Mouse (Mus musculus): ENCODE data around the gene Naxe.
A peak's percentile ranks its signal among the peaks of the same experiment; 100 is the strongest.

Gene Naxe

GRCm38 (mm10) chr3:88057902-88058696, at the start of gene Naxe:
Gene Naxe, minus strand, starts transcription at chr3:88058495.
- peak; percentile 80 to 88 for DNase-seq

DNA sequence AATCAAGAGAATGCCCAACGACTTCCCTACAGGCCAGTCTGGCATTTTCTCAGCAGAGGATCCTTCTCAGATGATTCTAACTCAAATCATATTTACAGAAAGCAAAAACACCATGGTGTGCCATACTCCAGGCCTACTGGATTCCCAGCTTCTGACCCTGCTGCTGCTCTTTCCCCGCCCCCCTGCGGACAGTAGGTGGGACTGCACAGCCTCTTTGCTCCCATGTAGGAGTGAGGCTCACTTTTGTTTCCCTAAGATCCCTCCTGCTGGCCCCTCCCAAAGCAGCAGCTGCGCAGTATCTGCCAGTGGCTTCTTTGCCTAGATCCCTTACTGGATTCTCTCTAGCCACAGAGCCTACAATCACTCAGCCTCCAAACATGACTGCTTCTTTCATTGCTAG, 47.8 kb upstream of the Naxe start:
- no peak for DNase-seq

DNA sequence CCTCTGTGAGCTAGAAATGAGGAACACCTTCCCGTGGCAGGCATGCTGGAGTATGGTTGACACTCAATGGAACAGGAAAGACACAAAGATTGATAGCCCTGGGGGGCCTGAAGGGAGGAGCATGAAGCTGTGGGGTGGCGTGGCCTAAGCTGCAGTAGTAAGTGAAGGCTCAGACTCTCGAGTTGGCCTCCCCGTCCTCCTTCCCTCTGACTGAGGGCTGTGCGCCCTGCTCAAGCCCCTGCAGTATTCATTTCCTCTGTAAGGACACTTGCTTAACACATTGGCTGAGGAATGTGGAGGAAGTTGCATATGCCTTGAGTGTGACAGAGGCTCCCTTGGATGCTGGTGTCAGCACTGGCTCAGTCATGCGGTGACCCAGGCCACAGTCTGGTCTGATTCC, 44.3 kb upstream of the Naxe start:
- DNase-seq, result no peak

GRCm38 (mm10) chr3:88102196-88102595, 43.9 kb upstream of the Naxe start:
- DNase-seq, result no peak

GRCm38 (mm10) chr3:88101736-88102135, 43.4 kb upstream of the Naxe start:
- DNase-seq, result no peak

DNA sequence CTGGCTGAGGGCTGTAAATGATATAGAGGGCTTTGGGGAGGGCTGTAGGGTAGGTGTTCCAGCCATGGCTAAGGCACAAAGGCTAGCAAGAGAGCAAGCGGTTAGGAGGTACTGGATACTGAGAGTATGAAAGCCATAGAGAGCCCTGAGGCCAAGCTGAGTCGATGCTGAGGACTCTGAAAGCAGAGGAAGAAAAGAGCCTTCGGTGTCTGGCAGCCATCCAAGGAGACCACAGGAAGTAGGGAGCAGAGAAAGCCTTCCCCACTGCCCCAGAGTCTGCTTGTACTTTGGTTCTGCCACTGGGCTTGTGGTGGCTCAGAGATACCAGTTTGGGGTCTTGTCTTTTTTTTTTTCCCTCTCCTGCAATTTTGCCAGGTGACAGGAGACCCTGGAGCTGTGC, 42.0 kb upstream of the Naxe start:
- no peak for DNase-seq

- no peak for DNase-seq
Measured at GRCm38 (mm10) chr3:88097666-88098065, 39.4 kb upstream of the Naxe start.

- no peak for DNase-seq
Measured at GRCm38 (mm10) chr3:88094126-88094525, 35.8 kb upstream of the Naxe start.

DNA sequence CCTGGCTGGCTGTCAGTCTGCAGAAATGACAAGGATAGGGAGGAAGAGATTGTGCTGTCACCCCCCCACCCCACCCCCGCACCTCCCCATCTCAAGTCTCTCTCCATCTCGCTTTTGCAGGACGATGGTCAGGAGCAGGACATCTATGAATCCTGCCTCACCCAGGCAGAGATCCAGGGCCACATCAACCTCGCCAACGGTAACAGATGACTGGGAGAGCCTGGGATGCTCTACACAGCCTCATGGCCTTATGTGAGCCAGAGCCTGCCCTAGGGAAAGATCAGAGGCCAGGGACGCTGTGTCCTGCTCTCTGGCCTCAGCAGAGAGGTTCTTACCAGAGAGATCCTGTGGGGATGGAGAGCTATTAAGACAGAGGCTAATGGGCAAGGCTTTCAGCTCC, 32.3 kb upstream of the Naxe start:
- peak in 1 of 2 experiments; percentile 31 for DNase-seq

DNA sequence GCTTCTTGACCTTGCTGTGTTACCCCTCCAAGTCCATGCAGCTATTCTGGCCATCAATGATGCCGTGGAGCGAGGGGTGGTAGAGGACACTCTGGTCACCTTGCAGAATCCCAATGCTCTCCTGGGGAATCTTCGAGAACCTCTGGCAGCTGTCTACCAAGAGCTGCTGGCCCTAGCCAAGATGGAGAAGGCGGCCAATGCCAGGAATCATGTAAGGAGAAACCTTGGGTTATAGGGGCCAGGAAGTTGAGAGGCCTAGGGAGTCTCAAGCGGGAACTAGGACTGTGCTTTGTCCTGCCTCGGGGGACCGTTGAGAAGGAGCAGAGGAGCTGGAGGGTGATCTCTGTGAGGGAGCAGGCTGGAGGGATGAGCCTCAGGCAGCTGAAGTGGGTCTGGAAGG, 31.8 kb upstream of the Naxe start:
- no peak for DNase-seq

DNA sequence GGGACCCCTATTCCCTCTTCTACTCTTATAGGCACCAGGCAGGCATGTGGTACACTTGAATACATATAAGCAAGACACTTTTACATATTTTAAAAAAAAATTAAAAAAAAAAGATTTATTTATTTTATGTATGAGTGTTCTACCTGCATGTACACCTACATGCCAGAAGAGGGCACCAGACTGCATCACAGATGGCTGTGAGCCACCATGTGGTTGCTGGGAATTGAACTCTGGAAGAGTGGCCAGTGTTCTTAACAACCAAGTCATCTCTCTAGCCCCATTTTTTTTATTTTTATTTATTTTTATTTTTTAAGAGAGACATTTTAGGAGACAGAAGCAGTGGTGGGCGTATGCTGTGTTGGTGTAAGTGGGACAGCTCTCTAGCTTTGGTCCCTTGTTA, 29.4 kb upstream of the Naxe start:
- peak; percentile 31 to 33 for DNase-seq

DNA sequence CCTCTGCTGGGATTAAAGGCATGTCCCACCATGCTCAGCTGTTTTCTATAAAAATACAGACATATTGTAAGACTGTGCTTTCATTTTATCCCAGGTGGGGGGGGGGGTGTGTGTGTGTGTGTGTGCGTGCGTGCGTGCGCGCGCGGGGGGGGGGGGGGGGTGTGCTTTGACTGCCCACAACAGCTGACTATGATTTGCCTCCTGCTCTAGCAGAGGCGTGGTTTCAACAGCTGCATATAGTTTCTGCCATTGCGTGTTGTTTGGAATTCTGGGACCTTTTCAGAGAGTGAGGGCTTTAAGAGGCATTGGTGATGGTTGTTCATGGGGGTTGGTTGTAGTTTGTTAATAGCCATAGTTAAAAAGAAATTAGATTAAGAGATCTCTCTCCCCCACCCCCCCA, 27.2 kb upstream of the Naxe start:
- no peak for DNase-seq

DNA sequence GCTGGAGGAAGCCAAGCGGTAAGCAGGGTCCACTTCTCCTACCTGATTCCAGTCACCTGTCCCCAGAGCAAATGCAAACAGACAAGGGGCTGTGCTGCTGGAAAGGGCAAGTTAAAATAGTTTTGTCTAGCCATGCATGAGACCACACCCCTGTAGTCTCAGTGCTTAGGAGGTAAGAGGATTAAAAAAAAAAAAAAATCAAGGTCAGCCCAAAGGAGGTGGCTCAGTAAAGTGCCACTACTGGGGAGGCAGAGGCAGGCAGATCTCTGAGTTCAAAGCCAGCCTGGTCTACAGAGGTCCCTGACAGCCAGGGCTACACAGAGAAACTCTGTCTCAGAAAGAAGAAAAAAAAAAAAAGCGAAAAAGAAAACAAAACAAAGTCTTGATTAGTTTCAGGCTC, 25.7 kb upstream of the Naxe start:
- DNase-seq, result no peak

DNA sequence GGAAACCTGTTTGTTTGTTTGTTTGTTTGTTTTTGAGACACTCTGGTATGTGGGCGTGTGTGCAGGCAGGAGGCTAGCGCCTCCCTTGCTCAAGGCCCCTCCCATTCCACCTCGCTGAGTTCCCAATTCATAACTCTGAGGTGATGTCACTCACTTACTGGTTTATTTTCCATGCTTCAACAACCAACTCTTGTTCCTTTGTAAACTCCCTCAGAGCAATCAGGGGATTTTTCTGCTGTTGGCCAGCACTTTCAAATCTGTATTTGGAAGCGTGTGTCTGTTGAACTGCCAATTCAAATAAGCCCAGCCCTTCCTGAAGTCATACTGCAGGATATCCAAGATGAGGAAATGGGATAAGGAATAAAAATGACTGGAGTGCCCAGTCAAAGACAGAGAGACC, 24.4 kb upstream of the Naxe start:
- DNase-seq, result no peak

- DNase-seq, result no peak
Measured at GRCm38 (mm10) chr3:88082224-88082618, 23.9 kb upstream of the Naxe start.

DNA sequence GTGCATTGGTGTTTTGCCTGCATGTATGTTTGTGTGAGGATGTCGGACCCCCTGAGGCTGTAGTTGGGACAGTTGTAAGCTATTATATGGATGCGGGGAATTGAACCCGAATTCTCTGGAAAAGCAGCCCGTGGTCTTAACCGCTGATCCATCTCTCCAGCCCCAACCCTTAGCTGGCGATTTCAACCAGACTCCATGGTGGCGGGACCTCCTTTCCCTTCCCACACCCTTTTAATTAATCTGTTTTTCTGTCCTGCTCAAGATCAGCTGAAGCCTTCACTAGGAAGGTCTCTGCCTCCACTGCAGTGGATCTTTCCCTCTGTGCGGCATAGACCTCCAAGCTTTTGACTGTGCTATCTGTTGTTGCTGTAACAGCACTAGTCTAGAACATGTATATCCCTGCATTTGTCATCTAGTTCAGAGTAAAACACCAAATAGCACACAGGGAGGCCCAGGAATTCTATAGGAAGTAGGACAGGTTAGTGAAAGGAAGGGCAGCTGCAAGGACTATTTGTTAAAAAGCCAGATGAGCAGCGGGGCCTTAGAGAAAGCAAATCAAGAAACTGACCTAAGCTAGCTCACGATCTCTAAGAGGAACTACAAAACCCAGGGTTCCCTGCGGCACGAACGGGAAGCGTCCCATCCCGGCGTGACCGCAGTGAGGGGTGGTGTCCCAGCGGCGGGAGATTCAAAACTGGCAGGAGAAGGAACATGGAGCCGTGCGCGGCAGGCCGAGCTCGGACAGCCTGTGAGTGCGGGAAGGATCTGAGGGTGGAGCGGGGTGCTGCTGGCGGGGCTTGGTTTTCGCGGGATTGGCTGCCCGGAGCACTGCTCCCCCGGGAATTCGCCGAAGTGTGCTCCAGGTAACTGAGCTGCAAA, 23.3 kb upstream of the Naxe start, which contains the start of gene Iqgap3:
Gene Iqgap3, plus strand, starts transcription at position 627 of the 879 bp plus-strand sequence.
- peak; percentile 86 to 87 for DNase-seq

- DNase-seq, result no peak
Measured at GRCm38 (mm10) chr3:88078204-88078603, 19.9 kb upstream of the Naxe start, which contains the start of gene Ttc24. Gene Ttc24, minus strand, starts transcription at chr3:88078304.

GRCm38 (mm10) chr3:88077441-88077840, 19.1 kb upstream of the Naxe start:
- no peak for DNase-seq

- no peak for DNase-seq
Measured at GRCm38 (mm10) chr3:88074766-88075165, 16.5 kb upstream of the Naxe start.

GRCm38 (mm10) chr3:88074351-88074750, 16.1 kb upstream of the Naxe start:
- no peak for DNase-seq

- DNase-seq, result no peak
Measured at GRCm38 (mm10) chr3:88073631-88074030, 15.3 kb upstream of the Naxe start.

GRCm38 (mm10) chr3:88071783-88072182, 13.5 kb upstream of the Naxe start:
- peak; percentile 91 to 95 for DNase-seq

DNA sequence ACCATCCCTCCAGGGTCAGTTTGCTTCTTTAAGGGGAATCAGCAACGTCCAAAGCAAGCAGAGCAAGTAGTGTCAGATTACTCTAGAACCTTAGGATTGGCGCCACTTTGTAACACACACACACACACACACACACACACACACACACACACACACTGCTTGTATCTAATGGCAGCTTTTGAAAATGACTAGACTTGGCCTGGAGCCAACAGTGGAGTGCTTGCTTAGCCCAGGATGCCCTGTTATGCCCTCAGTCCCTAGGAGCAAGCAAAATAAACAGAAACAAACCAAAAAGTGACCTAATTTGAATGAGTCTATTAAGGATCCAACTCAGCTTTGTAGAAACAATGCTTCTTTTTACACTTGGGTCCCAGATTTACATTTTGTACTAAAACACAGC, 10.1 kb upstream of the Naxe start:
- no peak for DNase-seq

DNA sequence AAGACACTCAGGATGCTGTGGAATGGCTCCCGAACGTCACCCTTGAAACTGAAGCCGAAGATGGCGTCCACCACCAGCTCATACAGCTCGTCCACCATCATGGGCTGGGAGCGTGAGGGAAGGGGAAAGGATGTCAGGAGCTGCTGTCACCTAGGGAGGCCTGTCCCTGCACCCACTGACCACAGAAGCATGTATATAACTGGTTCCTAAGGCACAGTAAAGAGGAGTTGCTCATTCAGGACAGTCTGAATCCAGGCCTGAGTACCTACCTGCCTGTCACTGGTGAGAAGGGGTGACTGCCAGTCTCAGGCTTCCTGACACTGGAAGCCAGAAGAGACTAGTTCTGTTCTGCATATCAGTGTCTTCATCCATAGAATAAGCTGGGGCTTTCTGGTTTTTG, 1.3 kb downstream of the Naxe start:
- DNase-seq, result no peak
